Mouse (Mus musculus): Measurements from ENCODE around the gene Hmgcs2. TPM values are rescaled to one million over a fixed set of nuclear protein-coding genes. Genes with fewer than 3 reads are reported as not detected.
A peak's percentile ranks its signal among the peaks of the same experiment; 100 is the strongest.
"Not testable (repeated sequence)": the region's sequence is repeated elsewhere in the genome, so short reads cannot be mapped to it uniquely, and the experiment has no call there.

The Hmgcs2 gene
- polyA plus RNA-seq, 1 experiment from 2014 or later, result 22.9 TPM

GRCm38 (mm10) chr3:98322209-98322608 lies 42.0 kb downstream of the Hmgcs2 start:
- WGBS, result 87% methylated on average over 5 of the region's 5 CpGs

GRCm38 (mm10) chr3:98324235-98324634 lies 44.0 kb downstream of the Hmgcs2 start:
- H3K4me1 ChIP-seq, result peaks cover 2% of the 10 kb centered on the region; the same call in 1 of the 2 replicates
- ATAC-seq (replicated peaks), result no peak
- no peak overlapping the region for H3K9ac ChIP-seq
- no peaks in the 10 kb centered on the region for H3K36me3 ChIP-seq (replicated peaks)
- H3K27me3 ChIP-seq (replicated peaks), result no peaks in the 10 kb centered on the region
- H3K4me3 ChIP-seq, result no peak overlapping the region
- no peak overlapping the region for H3K27ac ChIP-seq
- 74% methylated on average over 9 of the region's 9 CpGs for WGBS
- no peak overlapping the region for H3K4me2 ChIP-seq
- no peaks in the 10 kb centered on the region for H3K9me3 ChIP-seq

More at GRCm38 (mm10) chr3:98322209-98322608, 42.0 kb downstream of the Hmgcs2 start:
- Histone ChIP-seq H3K4me1 (peaks cover 5% of the 10 kb centered on the region; the same call in 1 of the 2 replicates), H3K27ac (no peak overlapping the region), H3K27me3 (replicated peaks) (no peaks in the 10 kb centered on the region), H3K9ac (no peak overlapping the region), H3K4me2 (no peak overlapping the region), H3K4me3 (no peak overlapping the region), H3K36me3 (replicated peaks) (no peaks in the 10 kb centered on the region), H3K9me3 (no peaks in the 10 kb centered on the region)
- no peak for ATAC-seq (replicated peaks)

GRCm38 (mm10) chr3:98334010-98334409 lies 53.8 kb downstream of the Hmgcs2 start:
- Histone ChIP-seq H3K4me2 (no peak overlapping the region), H3K27me3 (replicated peaks) (no peaks in the 10 kb centered on the region), H3K9ac (no peak overlapping the region), H3K4me3 (no peak overlapping the region), H3K27ac (no peak overlapping the region), H3K36me3 (replicated peaks) (no peaks in the 10 kb centered on the region), H3K9me3 (no peaks in the 10 kb centered on the region), H3K4me1 (peaks cover 27% of the 10 kb centered on the region)
- ATAC-seq (replicated peaks), result no peak
- WGBS, result 87% methylated on average over 2 of the region's 2 CpGs

- no peak overlapping the region for H3K4me2 ChIP-seq
- H3K36me3 ChIP-seq (replicated peaks), result no peaks in the 10 kb centered on the region
- no peak overlapping the region for H3K9ac ChIP-seq
- H3K4me3 ChIP-seq, result no peak overlapping the region
- peaks cover 32% of the 10 kb centered on the region for H3K4me1 ChIP-seq
- no peaks in the 10 kb centered on the region for H3K9me3 ChIP-seq
- no peak overlapping the region for H3K27ac ChIP-seq
- no peaks in the 10 kb centered on the region for H3K27me3 ChIP-seq (replicated peaks)
- ATAC-seq (replicated peaks), result no peak
Measured at GRCm38 (mm10) chr3:98335331-98335730, 55.1 kb downstream of the Hmgcs2 start.

GRCm38 (mm10) chr3:98335886-98336285 lies 55.7 kb downstream of the Hmgcs2 start:
- Histone ChIP-seq H3K4me1 (peaks cover 32% of the 10 kb centered on the region), H3K27ac (no peak overlapping the region), H3K36me3 (replicated peaks) (no peaks in the 10 kb centered on the region), H3K4me3 (no peak overlapping the region), H3K9me3 (no peaks in the 10 kb centered on the region), H3K27me3 (replicated peaks) (no peaks in the 10 kb centered on the region), H3K9ac (no peak overlapping the region), H3K4me2 (peak overlapping the region; percentile 98; the same call in 1 of the 2 replicates)
- no peak for ATAC-seq (replicated peaks)
- WGBS, result 76% methylated on average over 7 of the region's 7 CpGs

GRCm38 (mm10) chr3:98336661-98337654 lies 56.7 kb downstream of the Hmgcs2 start:
- no peaks in the 10 kb centered on the region for H3K36me3 ChIP-seq (replicated peaks)
- H3K27me3 ChIP-seq (replicated peaks), result no peaks in the 10 kb centered on the region
- WGBS, result 51% methylated on average over 22 of the region's 22 CpGs
- H3K4me1 ChIP-seq, result peaks cover 32% of the 10 kb centered on the region
- H3K9ac ChIP-seq, result no peak overlapping the region
- H3K4me3 ChIP-seq, result 0 out of 2 replicates have a peak overlapping the region, but pooled peaks have one; percentile 5
- H3K27ac ChIP-seq, result peak overlapping the region; percentile 38; the same call in 1 of the 2 replicates
- peak overlapping the region; percentile 98 for H3K4me2 ChIP-seq
- peak; percentile 51 for ATAC-seq (replicated peaks)
- no peaks in the 10 kb centered on the region for H3K9me3 ChIP-seq

- Histone ChIP-seq H3K4me3 (peak overlapping the region; percentile 54), H3K36me3 (replicated peaks) (no peaks in the 10 kb centered on the region), H3K27me3 (replicated peaks) (no peaks in the 10 kb centered on the region), H3K4me2 (peak overlapping the region; percentile 98), H3K9ac (peak overlapping the region; percentile 52), H3K9me3 (no peaks in the 10 kb centered on the region), H3K4me1 (peaks cover 32% of the 10 kb centered on the region), H3K27ac (peak overlapping the region; percentile 49; the same call in 1 of the 2 replicates)
- peak; percentile 38 for ATAC-seq (replicated peaks)
- WGBS, result 5% methylated on average over 15 of the region's 15 CpGs
Measured at GRCm38 (mm10) chr3:98338584-98339041, 58.4 kb downstream of the Hmgcs2 start.

- peak overlapping the region; percentile 54 for H3K4me3 ChIP-seq
- H3K4me1 ChIP-seq, result peaks cover 32% of the 10 kb centered on the region
- H3K27me3 ChIP-seq (replicated peaks), result no peaks in the 10 kb centered on the region
- ATAC-seq (replicated peaks), result peak; percentile 48
- WGBS, result under 1% methylated on average over 46 of the region's 46 CpGs
- peak overlapping the region; percentile 98 for H3K4me2 ChIP-seq
- peak overlapping the region; percentile 52 for H3K9ac ChIP-seq
- no peaks in the 10 kb centered on the region for H3K36me3 ChIP-seq (replicated peaks)
- H3K27ac ChIP-seq, result peak overlapping the region; percentile 49; the same call in 1 of the 2 replicates
- no peaks in the 10 kb centered on the region for H3K9me3 ChIP-seq
Measured at GRCm38 (mm10) chr3:98339097-98339705, 59.0 kb downstream of the Hmgcs2 start.

- Histone ChIP-seq H3K4me3 (peak within 1 kb of the TSS; percentile 54), H3K27ac (peak within 1 kb of the TSS; percentile 49; the same call in 1 of the 2 replicates), H3K9ac (peak within 1 kb of the TSS; percentile 52), H3K4me2 (peak within 1 kb of the TSS; percentile 98), H3K4me1 (peaks cover 32% of the 10 kb centered on the region)
- H3K9me3 ChIP-seq; H3K36me3 ChIP-seq (replicated peaks); H3K27me3 ChIP-seq (replicated peaks): not testable (repeated sequence)
- peak; percentile 73 for ATAC-seq (replicated peaks)
- WGBS, result 0% methylated on average over 10 of the region's 10 CpGs
Measured at GRCm38 (mm10) chr3:98339706-98340109, 59.5 kb downstream of the Hmgcs2 start, which contains the start of gene Phgdh. Gene Phgdh, minus strand, starts transcription at chr3:98339990.

- Histone ChIP-seq H3K4me3 (no peak overlapping the region), H3K9me3 (no peaks in the 10 kb centered on the region), H3K9ac (no peak overlapping the region), H3K27me3 (replicated peaks) (no peaks in the 10 kb centered on the region), H3K27ac (no peak overlapping the region), H3K4me2 (no peak overlapping the region), H3K36me3 (replicated peaks) (no peaks in the 10 kb centered on the region), H3K4me1 (peaks cover 28% of the 10 kb centered on the region)
- 80% methylated on average over 17 of the region's 17 CpGs for WGBS
- no peak for ATAC-seq (replicated peaks)
Measured at GRCm38 (mm10) chr3:98340818-98341594, 60.8 kb downstream of the Hmgcs2 start.

GRCm38 (mm10) chr3:98343235-98343634 lies 63.0 kb downstream of the Hmgcs2 start:
- H3K27me3 ChIP-seq (replicated peaks), result no peaks in the 10 kb centered on the region
- no peaks in the 10 kb centered on the region for H3K36me3 ChIP-seq (replicated peaks)
- H3K4me2 ChIP-seq, result no peak overlapping the region
- H3K9me3 ChIP-seq, result no peaks in the 10 kb centered on the region
- no peak overlapping the region for H3K4me3 ChIP-seq
- H3K27ac ChIP-seq, result no peak overlapping the region
- WGBS, result 89% methylated on average over 3 of the region's 3 CpGs
- H3K9ac ChIP-seq, result no peak overlapping the region
- peaks cover 12% of the 10 kb centered on the region for H3K4me1 ChIP-seq
- ATAC-seq (replicated peaks), result no peak
